Comparison of ENCODE assay signal across 8 mouse cellular contexts in genomic region chr13:37468304-37469178, GRCm38 (mm10).
DNase-seq lines count a peak whose midpoint lies in the region; ATAC-seq lines count a peak whose summit lies in the region.

No protein-coding gene starts in this region.

- H3K4me1 ChIP-seq in lung, embryonic 15.5 days, result peaks cover 48% of the 10 kb centered on the region
- peaks cover 20% of the 10 kb centered on the region for H3K4me1 ChIP-seq in stomach, embryonic 14.5 days (ENCODE audit: control insufficient read depth, insufficient read depth, low read length)

- H3K4me2 ChIP-seq in lung, embryonic 15.5 days, result peak overlapping the region; percentile 39
- H3K4me2 ChIP-seq in stomach, embryonic 14.5 days (replicated peaks; ENCODE audit: low read depth, low read length), result peak overlapping the region; percentile 11; the same call in 1 of the 2 replicates

- 33% methylated on average over 17 of the region's 17 CpGs for WGBS in lung, embryonic 15.5 days
- 43% methylated on average over 17 of the region's 17 CpGs for WGBS in stomach, embryonic 14.5 days

- H3K27me3 ChIP-seq in lung, embryonic 15.5 days, result no peaks in the 10 kb centered on the region
- H3K27me3 ChIP-seq in stomach, embryonic 14.5 days (ENCODE audit: control insufficient read depth, insufficient read depth, low read length), result no peaks in the 10 kb centered on the region

- H3K36me3 ChIP-seq in lung, embryonic 15.5 days, result no peaks in the 10 kb centered on the region
- no peaks in the 10 kb centered on the region for H3K36me3 ChIP-seq in stomach, embryonic 14.5 days (ENCODE audit: control insufficient read depth, insufficient read depth, low read length)

- DNase-seq in cerebellum, postnatal 14 days, result peak; percentile 35 to 38
- no peak for DNase-seq in cerebellum, postnatal 25 days
- peak; percentile 41 for DNase-seq in layer of hippocampus, adult 9-11 months
- DNase-seq in layer of hippocampus, postnatal 36 days, result no peak
- no peak for DNase-seq in c-Kit-positive CD71-positive TER-119-positive erythroid progenitor cells, embryonic 14.5 days (ENCODE audit: low spot score)
- no peak for DNase-seq in cerebellum, adult 18-20 months

- no peak overlapping the region for H3K4me3 ChIP-seq in lung, embryonic 15.5 days
- H3K4me3 ChIP-seq in stomach, embryonic 14.5 days (ENCODE audit: low read depth, low read length), result no peak overlapping the region

- H3K9me3 ChIP-seq in lung, embryonic 15.5 days, result no peaks in the 10 kb centered on the region
- no peaks in the 10 kb centered on the region for H3K9me3 ChIP-seq in stomach, embryonic 14.5 days (ENCODE audit: control insufficient read depth, low read depth, low read length)

- peak overlapping the region; percentile 50 for H3K9ac ChIP-seq in lung, embryonic 15.5 days
- no peak overlapping the region for H3K9ac ChIP-seq in stomach, embryonic 14.5 days (replicated peaks; ENCODE audit: low read depth, low read length)

- H3K27ac ChIP-seq in lung, embryonic 15.5 days, result peak overlapping the region; percentile 99
- H3K27ac ChIP-seq in stomach, embryonic 14.5 days (ENCODE audit: low read length), result peak overlapping the region; percentile 82

- peak; percentile 74 for ATAC-seq in lung, embryonic 15.5 days (ENCODE audit: borderline replicate concordance, extremely low read depth, low FRiP score, low TSS enrichment)
- no peak for ATAC-seq in stomach, embryonic 14.5 days (ENCODE audit: insufficient number of reproducible peaks, insufficient read depth, low FRiP score, low read depth)

Comparison
In these comparisons a context has a peak if more than half of its experiments do, and no peak if none do; other contexts are left out.
1. DNase-seq: peak in cerebellum, postnatal 14 days (2 of 2) and layer of hippocampus, adult 9-11 months (single experiment); none in cerebellum, postnatal 25 days (0 of 2), layer of hippocampus, postnatal 36 days (0 of 2), c-Kit-positive CD71-positive TER-119-positive erythroid progenitor cells, embryonic 14.5 days (single experiment) and cerebellum, adult 18-20 months (0 of 2).